Mouse (Mus musculus) intestine, embryonic 16.5 days (tissue): ENCODE data around the gene Atp6ap1l. TPM values are rescaled to one million over a fixed set of nuclear protein-coding genes. Genes with fewer than 3 reads are reported as not detected.
"Not testable (repeated sequence)": the region's sequence is repeated elsewhere in the genome, so short reads cannot be mapped to it uniquely, and the experiment has no call there.

Experiments used
- ATAC-seq: fragments of 200-750 bp; cut with Nextera tagmentation; 2 replicates; pipeline ENCODE4 v1.8.0; 2017; ENCODE audit warnings: moderate TSS enrichment, moderate library complexity
- H3K27ac ChIP-seq: fragments of 300-500 bp; sonication (generic); 2 replicates; pipeline ENCODE4 v1.5.1; 2014; ENCODE audit warnings: mild to moderate bottlenecking, low read length
- H3K27me3 ChIP-seq: fragments of 300-500 bp; sonication (generic); replicated peaks from 2 replicates; pipeline ENCODE4 v1.6.1; 2014; ENCODE audit warnings: low read length, control low read depth, mixed read lengths; ENCODE audit not compliant: control insufficient read depth, insufficient read depth
- H3K36me3 ChIP-seq: fragments of 300-500 bp; sonication (generic); 2 replicates; pipeline ENCODE4 v1.6.1; 2014; ENCODE audit warnings: low read length, control low read depth; ENCODE audit not compliant: control insufficient read depth, insufficient read depth
- H3K4me1 ChIP-seq: fragments of 300-500 bp; sonication (generic); 2 replicates; pipeline ENCODE4 v1.6.1; 2014; ENCODE audit warnings: low read length, control low read depth, mixed read lengths; ENCODE audit not compliant: control insufficient read depth, insufficient read depth
- H3K4me2 ChIP-seq: fragments of 300-500 bp; sonication (generic); 2 replicates; pipeline ENCODE4 v1.6.1; 2014; ENCODE audit warnings: low read depth, low read length, control low read depth
- H3K4me3 ChIP-seq: fragments of 300-500 bp; sonication (generic); 2 replicates; pipeline ENCODE4 v1.5.1; 2014; ENCODE audit warnings: mild to moderate bottlenecking, low read length
- H3K9ac ChIP-seq: fragments of 300-500 bp; sonication (generic); 2 replicates; pipeline ENCODE4 v1.6.1; 2014; ENCODE audit warnings: low read depth, low read length
- H3K9me3 ChIP-seq: fragments of 300-500 bp; sonication (generic); 2 replicates; pipeline ENCODE4 v1.6.1; 2016; ENCODE audit warnings: low read length, control low read depth; ENCODE audit not compliant: control insufficient read depth
- WGBS: fragments of 180-500 bp; shearing (Covaris S2); extraction: QIAGEN DNeasy Blood & Tissue Kit; methylation state at CpG from one replicate; pipeline ENCODE4 v1.1.7; 2014; 5-methylcytosine and 5-hydroxymethylcytosine counted together
- polyA plus RNA-seq: library from polyadenylated mRNA; unstranded; fragments of >200 nt; fragmentation: Nextera tagmentation; extraction: Ambion mirVana; gene quantifications from 2 replicates; pipeline ENCODE4 v1.2.1, GENCODE M21; 2015

Atp6ap1l gene
- polyA plus RNA-seq, 1 experiment from 2014 or later = not detected

GRCm38 (mm10) chr13:90925191-90925590 lies 20.0 kb upstream of the Atp6ap1l start:
- no peak overlapping the region for H3K27ac ChIP-seq
- no peak for ATAC-seq
- H3K4me3 ChIP-seq = no peak overlapping the region
- no peaks in the 10 kb centered on the region for H3K9me3 ChIP-seq
- 0 out of 2 replicates have a peak, but pooled peaks cover 3% of the 10 kb centered on the region for H3K4me1 ChIP-seq
- WGBS = 93% methylated on average over 5 of the region's 5 CpGs
- no peaks in the 10 kb centered on the region for H3K27me3 ChIP-seq
- no peak overlapping the region for H3K9ac ChIP-seq
- peaks cover 6% of the 10 kb centered on the region; the same call in 1 of the 2 replicates for H3K36me3 ChIP-seq
- no peak overlapping the region for H3K4me2 ChIP-seq

- Histone ChIP-seq H3K4me3 (peak overlapping the region; percentile 81), H3K9me3 (no peaks in the 10 kb centered on the region), H3K27me3 (no peaks in the 10 kb centered on the region), H3K9ac (peak overlapping the region; percentile 98), H3K36me3 (peaks cover 6% of the 10 kb centered on the region; the same call in 1 of the 2 replicates), H3K4me1 (0 out of 2 replicates have a peak, but pooled peaks cover 3% of the 10 kb centered on the region), H3K4me2 (peak overlapping the region; percentile 60), H3K27ac (no peak overlapping the region; the same call in 1 of the 2 replicates)
- ATAC-seq = no peak
- 45% methylated on average over 9 of the region's 9 CpGs for WGBS
These were observed 18.9 kb upstream of the Atp6ap1l start for GRCm38 (mm10) chr13:90924072-90924471.

- Histone ChIP-seq H3K9ac (peak overlapping the region; percentile 98), H3K27ac (peak overlapping the region; percentile 84; the same call in 1 of the 2 replicates), H3K4me3 (peak overlapping the region; percentile 81), H3K4me2 (peak overlapping the region; percentile 60)
- H3K36me3 ChIP-seq, H3K27me3 ChIP-seq, ATAC-seq, H3K9me3 ChIP-seq, H3K4me1 ChIP-seq: not testable (repeated sequence)
- WGBS = under 1% methylated on average over 13 of the region's 13 CpGs
These were observed 18.5 kb upstream of the Atp6ap1l start for GRCm38 (mm10) chr13:90923617-90924016.

- Histone ChIP-seq H3K4me1 (0 out of 2 replicates have a peak, but pooled peaks cover 3% of the 10 kb centered on the region), H3K9ac (peak within 1 kb of the TSS; percentile 98), H3K4me3 (peak within 1 kb of the TSS; percentile 81), H3K4me2 (peak within 1 kb of the TSS; percentile 60), H3K9me3 (no peaks in the 10 kb centered on the region), H3K27me3 (no peaks in the 10 kb centered on the region), H3K27ac (peak within 1 kb of the TSS; percentile 84), H3K36me3 (peaks cover 3% of the 10 kb centered on the region; the same call in 1 of the 2 replicates)
- WGBS = under 1% methylated on average over 57 of the region's 57 CpGs
- ATAC-seq = peak; percentile 98
These were observed 17.8 kb upstream of the Atp6ap1l start, which contains the start of gene Rps23 for GRCm38 (mm10) chr13:90922751-90923612. Gene Rps23 (plus strand): TSS chr13:90922958.

- 89% methylated on average over 4 of the region's 4 CpGs for WGBS
- H3K9ac ChIP-seq = no peak overlapping the region
- ATAC-seq = no peak
- no peak overlapping the region for H3K4me2 ChIP-seq
- no peaks in the 10 kb centered on the region for H3K36me3 ChIP-seq
- H3K4me3 ChIP-seq = no peak overlapping the region
- H3K9me3 ChIP-seq = no peaks in the 10 kb centered on the region
- no peak overlapping the region for H3K27ac ChIP-seq
- no peaks in the 10 kb centered on the region for H3K4me1 ChIP-seq
- no peaks in the 10 kb centered on the region for H3K27me3 ChIP-seq
These were observed 9.6 kb upstream of the Atp6ap1l start for GRCm38 (mm10) chr13:90914721-90915120.

GRCm38 (mm10) chr13:90913675-90914192 lies 8.6 kb upstream of the Atp6ap1l start:
- no peak for ATAC-seq
- H3K27me3 ChIP-seq = no peaks in the 10 kb centered on the region
- no peaks in the 10 kb centered on the region for H3K36me3 ChIP-seq
- WGBS = 61% methylated on average over 7 of the region's 7 CpGs
- no peaks in the 10 kb centered on the region for H3K4me1 ChIP-seq
- no peak overlapping the region for H3K4me2 ChIP-seq
- H3K4me3 ChIP-seq = no peak overlapping the region
- H3K9ac ChIP-seq = no peak overlapping the region
- no peaks in the 10 kb centered on the region for H3K9me3 ChIP-seq
- H3K27ac ChIP-seq = no peak overlapping the region

- H3K27ac ChIP-seq = no peak overlapping the region
- 78% methylated on average over 17 of the region's 17 CpGs for WGBS
- no peak overlapping the region for H3K4me2 ChIP-seq
- no peak overlapping the region for H3K4me3 ChIP-seq
- no peak overlapping the region for H3K9ac ChIP-seq
- no peaks in the 10 kb centered on the region for H3K9me3 ChIP-seq
- no peaks in the 10 kb centered on the region for H3K27me3 ChIP-seq
- no peaks in the 10 kb centered on the region for H3K4me1 ChIP-seq
- ATAC-seq = no peak
- H3K36me3 ChIP-seq = no peaks in the 10 kb centered on the region
These were observed 7.9 kb upstream of the Atp6ap1l start for GRCm38 (mm10) chr13:90912760-90913674.

GRCm38 (mm10) chr13:90907376-90907775 lies 2.2 kb upstream of the Atp6ap1l start:
- Histone ChIP-seq H3K4me3 (no peak overlapping the region), H3K27me3 (no peaks in the 10 kb centered on the region), H3K4me1 (no peaks in the 10 kb centered on the region), H3K9me3 (no peaks in the 10 kb centered on the region), H3K27ac (no peak overlapping the region), H3K9ac (no peak overlapping the region), H3K36me3 (no peaks in the 10 kb centered on the region), H3K4me2 (no peak overlapping the region)
- 90% methylated on average over 12 of the region's 12 CpGs for WGBS
- ATAC-seq = no peak

- H3K27me3 ChIP-seq = no peaks in the 10 kb centered on the region
- H3K4me1 ChIP-seq = no peaks in the 10 kb centered on the region
- WGBS = 91% methylated on average over 12 of the region's 12 CpGs
- no peak overlapping the region for H3K9ac ChIP-seq
- no peak for ATAC-seq
- no peaks in the 10 kb centered on the region for H3K9me3 ChIP-seq
- H3K4me2 ChIP-seq = no peak overlapping the region
- H3K36me3 ChIP-seq = no peaks in the 10 kb centered on the region
- H3K27ac ChIP-seq = no peak overlapping the region
- no peak overlapping the region for H3K4me3 ChIP-seq
These were observed 8.3 kb downstream of the Atp6ap1l start for GRCm38 (mm10) chr13:90896821-90897220.
